Mouse (Mus musculus) lung, embryonic 14.5 days (tissue): ENCODE measurements at regions not wholly inside any gene's neighbourhood (a gene's known extent, or its start where the extent isn't known, plus 50 kb on each side); places are given as distances from the start of the nearest gene placed in this dataset.
A peak's percentile ranks its signal among the peaks of the same experiment; 100 is the strongest.

Source experiments
- ATAC-seq: fragments of 200-750 bp; cut with Nextera tagmentation; 2 replicates; pipeline ENCODE4 v1.8.0; 2017; ENCODE audit warnings: mild to moderate bottlenecking, moderate TSS enrichment, moderate library complexity; ENCODE audit not compliant: insufficient read depth
- DNase-seq: peaks from one replicate; pipeline ENCODE4 v3.0.0-alpha.2; 2015
- H3K27ac ChIP-seq: fragments of 300-500 bp; sonication (generic); 2 replicates; pipeline ENCODE4 v1.5.1; 2014; ENCODE audit warnings: low read depth, mild to moderate bottlenecking, moderate library complexity
- H3K27me3 ChIP-seq: fragments of 300-500 bp; sonication (generic); 2 replicates; pipeline ENCODE4 v1.6.1; 2014; ENCODE audit warnings: low read length, control low read depth; ENCODE audit not compliant: insufficient read depth
- H3K36me3 ChIP-seq: fragments of 300-500 bp; sonication (generic); 2 replicates; pipeline ENCODE4 v1.6.1; 2014; ENCODE audit warnings: control low read depth; ENCODE audit not compliant: insufficient read depth
- H3K4me1 ChIP-seq: fragments of 300-500 bp; sonication (generic); 2 replicates; pipeline ENCODE4 v1.6.1; 2014; ENCODE audit warnings: antibody characterized with exemption, control low read depth; ENCODE audit not compliant: insufficient read depth
- H3K4me2 ChIP-seq: fragments of 300-500 bp; sonication (generic); 2 replicates; pipeline ENCODE4 v1.6.1; 2014; ENCODE audit warnings: mild to moderate bottlenecking
- H3K4me3 ChIP-seq: fragments of 300-500 bp; sonication (generic); 2 replicates; pipeline ENCODE4 v1.5.1; 2014; ENCODE audit warnings: low read depth, low read length
- H3K9ac ChIP-seq: fragments of 300-500 bp; sonication (generic); 2 replicates; pipeline ENCODE4 v1.6.1; 2014
- H3K9me3 ChIP-seq: fragments of 300-500 bp; sonication (generic); 2 replicates; pipeline ENCODE4 v1.6.1; 2016; ENCODE audit warnings: low read depth, low read length, control low read depth
- CTCF ChIP-seq: IDR thresholded peaks from 2 replicates; pipeline ENCODE4 v1.5.1; 2016; ENCODE audit warnings: antibody characterized with exemption, low read depth
- WGBS: fragments of 180-500 bp; shearing (Covaris S2); extraction: QIAGEN DNeasy Blood & Tissue Kit; methylation state at CpG from one replicate; pipeline ENCODE4 v1.1.7; 2014; 5-methylcytosine and 5-hydroxymethylcytosine counted together

DNA sequence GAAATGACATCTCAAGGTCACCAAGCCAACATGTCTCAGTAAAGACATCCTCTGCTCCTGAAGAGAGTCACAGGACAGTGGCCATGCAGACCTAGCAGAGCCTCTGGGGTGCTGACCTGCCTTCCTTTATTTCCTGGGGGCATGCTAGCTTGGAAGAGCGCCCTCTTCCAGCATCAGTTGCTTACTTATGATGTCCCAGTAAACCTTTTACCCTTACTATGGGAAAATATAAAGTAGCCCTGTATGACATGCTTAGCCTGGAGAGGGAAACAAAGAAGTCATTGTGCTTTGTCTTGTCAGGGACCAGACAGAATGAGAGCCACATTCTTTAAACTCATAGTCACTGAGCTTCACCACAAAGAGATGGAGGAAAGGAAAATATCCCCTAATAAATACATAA is 82.9 kb downstream of the Postn start:
- Histone ChIP-seq H3K4me1 (no peaks in the 10 kb centered on the region), H3K9ac (no peak overlapping the region), H3K27me3 (no peaks in the 10 kb centered on the region), H3K27ac (no peak overlapping the region), H3K4me3 (no peak overlapping the region), H3K4me2 (no peak overlapping the region), H3K36me3 (no peaks in the 10 kb centered on the region), H3K9me3 (no peaks in the 10 kb centered on the region)
- WGBS = 38% methylated on average over 1 of the region's 1 CpGs
- no peak for DNase-seq
- no peak for TF ChIP-seq CTCF
- ATAC-seq = no peak

GRCm38 (mm10) chr3:54446889-54447288 is 86.0 kb downstream of the Postn start:
- Histone ChIP-seq H3K9ac (no peak overlapping the region), H3K27ac (no peak overlapping the region), H3K4me2 (no peak overlapping the region), H3K4me1 (no peaks in the 10 kb centered on the region), H3K27me3 (no peaks in the 10 kb centered on the region), H3K36me3 (no peaks in the 10 kb centered on the region), H3K4me3 (no peak overlapping the region), H3K9me3 (no peaks in the 10 kb centered on the region)
- 15% methylated on average over 3 of the region's 3 CpGs for WGBS
- ATAC-seq = no peak
- TF ChIP-seq CTCF = no peak
- no peak for DNase-seq

- H3K36me3 ChIP-seq = no peaks in the 10 kb centered on the region
- no peaks in the 10 kb centered on the region for H3K4me1 ChIP-seq
- no peak overlapping the region for H3K9ac ChIP-seq
- H3K27me3 ChIP-seq = no peaks in the 10 kb centered on the region
- TF ChIP-seq CTCF = no peak
- no peak overlapping the region for H3K4me2 ChIP-seq
- ATAC-seq (no peak), DNase-seq (no peak)
- no peak overlapping the region for H3K4me3 ChIP-seq
- 57% methylated on average over 2 of the region's 2 CpGs for WGBS
- no peak overlapping the region for H3K27ac ChIP-seq
- no peaks in the 10 kb centered on the region for H3K9me3 ChIP-seq
Measured at GRCm38 (mm10) chr3:54457416-54457815, 96.5 kb downstream of the Postn start.

DNA sequence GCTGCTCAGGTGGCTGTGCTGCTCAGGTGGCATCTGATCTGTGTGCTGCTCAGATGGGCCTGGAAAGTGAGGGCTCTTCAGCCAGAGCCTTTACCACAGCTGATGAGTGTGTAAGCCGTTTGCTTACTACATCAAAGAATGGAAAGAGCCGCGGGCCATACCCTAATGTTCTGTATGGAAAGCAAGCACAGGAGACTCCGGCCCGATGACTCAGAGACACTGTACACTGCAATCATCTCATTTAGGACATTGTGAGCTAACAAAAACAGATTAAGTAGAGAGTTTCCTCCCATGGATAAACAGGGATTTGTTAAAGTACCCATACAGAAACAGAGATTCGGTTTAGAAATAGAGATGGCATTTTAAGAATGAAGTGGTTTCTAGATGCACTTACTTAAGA is 100.5 kb downstream of the Postn start:
- no peaks in the 10 kb centered on the region for H3K27me3 ChIP-seq
- ATAC-seq (no peak), DNase-seq (no peak)
- no peak overlapping the region for H3K4me2 ChIP-seq
- no peak overlapping the region for H3K27ac ChIP-seq
- H3K4me1 ChIP-seq = no peaks in the 10 kb centered on the region
- H3K9ac ChIP-seq = no peak overlapping the region
- no peak overlapping the region for H3K4me3 ChIP-seq
- no peak for TF ChIP-seq CTCF
- 89% methylated on average over 6 of the region's 6 CpGs for WGBS
- no peaks in the 10 kb centered on the region for H3K9me3 ChIP-seq
- H3K36me3 ChIP-seq = no peaks in the 10 kb centered on the region

DNA sequence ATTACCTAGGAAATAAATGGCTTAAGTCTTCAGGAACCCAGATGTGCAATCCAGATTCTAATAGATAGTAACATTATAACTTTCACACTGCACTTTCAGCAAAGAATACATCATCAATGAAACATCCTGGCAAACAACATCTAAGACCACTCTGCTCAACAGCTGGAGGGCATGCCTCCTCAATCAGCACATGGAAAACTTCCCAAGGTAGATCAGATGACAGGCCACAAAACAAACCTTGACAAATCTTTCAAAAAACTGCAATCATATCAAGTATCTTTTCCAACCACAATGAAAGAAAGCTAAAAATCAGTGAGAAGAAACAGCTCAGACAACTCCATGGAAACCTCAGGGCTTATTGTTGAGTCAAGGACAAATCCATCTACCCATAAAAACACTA is 105.2 kb downstream of the Postn start:
- ATAC-seq (no peak), DNase-seq (no peak)
- Histone ChIP-seq H3K27me3 (no peaks in the 10 kb centered on the region), H3K4me1 (no peaks in the 10 kb centered on the region), H3K36me3 (no peaks in the 10 kb centered on the region), H3K27ac (no peak overlapping the region), H3K4me2 (no peak overlapping the region), H3K9me3 (no peaks in the 10 kb centered on the region), H3K9ac (no peak overlapping the region), H3K4me3 (no peak overlapping the region)
- TF ChIP-seq CTCF = no peak

GRCm38 (mm10) chr3:54474209-54474608 is 113.3 kb downstream of the Postn start:
- H3K4me2 ChIP-seq = no peak overlapping the region
- no peak overlapping the region for H3K27ac ChIP-seq
- 37% methylated on average over 6 of the region's 6 CpGs for WGBS
- ATAC-seq (peak; percentile 66; the same call in 1 of the 2 replicates), DNase-seq (peak; percentile 73)
- H3K9me3 ChIP-seq = no peaks in the 10 kb centered on the region
- H3K9ac ChIP-seq = no peak overlapping the region
- TF ChIP-seq CTCF = no peak
- peaks cover 3% of the 10 kb centered on the region; the same call in 1 of the 2 replicates for H3K4me1 ChIP-seq
- H3K27me3 ChIP-seq = no peaks in the 10 kb centered on the region
- H3K4me3 ChIP-seq = no peak overlapping the region
- H3K36me3 ChIP-seq = no peaks in the 10 kb centered on the region

DNA sequence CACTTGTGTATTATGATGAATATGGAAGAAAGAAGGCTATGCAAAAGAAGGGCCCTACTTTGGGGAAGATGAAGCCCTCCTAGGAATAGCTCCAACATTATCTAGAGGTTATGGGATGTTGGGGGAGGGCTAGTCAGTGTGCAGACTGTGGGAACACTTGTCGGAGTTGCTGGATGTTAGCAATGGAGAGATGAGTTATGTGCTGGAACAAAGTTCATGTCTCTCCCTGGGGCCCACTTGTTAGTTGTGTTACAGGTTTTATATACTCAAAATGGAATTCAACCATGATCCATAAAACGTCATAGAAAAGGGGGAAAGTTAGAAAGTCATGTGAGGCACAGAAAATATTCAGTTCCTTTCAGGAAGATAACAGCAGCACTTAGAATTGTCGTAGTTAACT is 115.0 kb downstream of the Postn start:
- ATAC-seq (no peak), DNase-seq (no peak)
- Histone ChIP-seq H3K9ac (no peak overlapping the region), H3K27me3 (no peaks in the 10 kb centered on the region), H3K9me3 (no peaks in the 10 kb centered on the region), H3K4me2 (no peak overlapping the region), H3K4me1 (peaks cover 3% of the 10 kb centered on the region; the same call in 1 of the 2 replicates), H3K36me3 (no peaks in the 10 kb centered on the region), H3K4me3 (no peak overlapping the region), H3K27ac (no peak overlapping the region)
- WGBS = 58% methylated on average over 3 of the region's 3 CpGs
- TF ChIP-seq CTCF = no peak

DNA sequence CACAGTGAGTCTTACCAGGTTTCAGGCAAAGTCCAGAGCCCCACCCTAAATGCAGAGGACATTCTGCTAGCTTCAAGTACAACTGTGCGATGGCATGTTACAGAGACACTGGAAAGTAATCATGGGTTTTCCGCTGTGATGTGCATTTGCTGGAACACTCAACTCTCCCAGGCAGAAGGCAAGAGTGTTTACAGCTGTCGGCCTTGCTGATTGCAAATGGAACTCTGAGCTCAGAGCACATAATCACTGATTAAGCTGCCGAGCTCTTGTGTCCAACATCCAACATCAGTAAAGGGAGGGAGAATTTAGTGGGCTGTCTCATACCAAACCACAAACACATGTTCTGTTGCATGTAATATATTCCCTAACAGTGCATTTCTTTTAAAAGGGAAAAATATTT is 117.1 kb downstream of the Postn start:
- Histone ChIP-seq H3K27ac (peak overlapping the region; percentile 27; the same call in 1 of the 2 replicates), H3K9ac (no peak overlapping the region), H3K36me3 (no peaks in the 10 kb centered on the region), H3K4me3 (no peak overlapping the region), H3K9me3 (no peaks in the 10 kb centered on the region), H3K27me3 (no peaks in the 10 kb centered on the region), H3K4me1 (peaks cover 3% of the 10 kb centered on the region; the same call in 1 of the 2 replicates), H3K4me2 (no peak overlapping the region)
- TF ChIP-seq CTCF = no peak
- DNase-seq = peak; percentile 88
- WGBS = 38% methylated on average over 4 of the region's 4 CpGs
- ATAC-seq = peak; percentile 87
